Mouse (Mus musculus) CD4-positive, CD25-positive, alpha-beta regulatory T cell, adult 4 months (primary cell): ENCODE measurements around the gene Adamts4. TPM values are rescaled to one million over a fixed set of nuclear protein-coding genes. Genes with fewer than 3 reads are reported as not detected.
A peak's percentile ranks its signal among the peaks of the same experiment; 100 is the strongest.

Experiments used
- ATAC-seq: one replicate; pipeline ENCODE4 v1.8.0; 2017
- polyA plus RNA-seq, 2 experiments: library from polyadenylated mRNA; unstranded; fragments of 100-300 nt; shearing (Covaris generic); gene quantifications; one replicate each; pipeline ENCODE4 v1.2.1; 2017

Adamts4 gene
- polyA plus RNA-seq = under 1 TPM in 1 of 2 experiments, not detected in 1; 0.13 TPM

- no peak for ATAC-seq
These were observed at the start of gene Adamts4 for GRCm38 (mm10) chr1:171249913-171250600. Gene Adamts4 (plus strand): TSS chr1:171250421.

- no peak for ATAC-seq
These were observed 49.5 kb upstream of the Adamts4 start for GRCm38 (mm10) chr1:171200769-171201168.

GRCm38 (mm10) chr1:171203471-171204248, 46.6 kb upstream of the Adamts4 start:
- no peak for ATAC-seq

- ATAC-seq = no peak
These were observed 46.0 kb upstream of the Adamts4 start for GRCm38 (mm10) chr1:171204249-171204644.

- no peak for ATAC-seq
These were observed 44.3 kb upstream of the Adamts4 start for GRCm38 (mm10) chr1:171205704-171206493.

- no peak for ATAC-seq
These were observed 40.8 kb upstream of the Adamts4 start for GRCm38 (mm10) chr1:171209409-171209808.

GRCm38 (mm10) chr1:171212854-171213253, 37.4 kb upstream of the Adamts4 start:
- ATAC-seq = no peak

- no peak for ATAC-seq
These were observed 36.3 kb upstream of the Adamts4 start, which contains the start of gene Nr1i3 for GRCm38 (mm10) chr1:171213801-171214496. Gene Nr1i3 (plus strand): TSS chr1:171213970.

- ATAC-seq = no peak
These were observed 33.8 kb upstream of the Adamts4 start for GRCm38 (mm10) chr1:171216241-171216955.

- ATAC-seq = peak; percentile 16
These were observed 29.4 kb upstream of the Adamts4 start for GRCm38 (mm10) chr1:171220871-171221270.

- no peak for ATAC-seq
These were observed 28.7 kb upstream of the Adamts4 start for GRCm38 (mm10) chr1:171221281-171222193.

- ATAC-seq = peak; percentile 97
These were observed 27.7 kb upstream of the Adamts4 start, which contains the start of gene Tomm40l for GRCm38 (mm10) chr1:171222238-171223155. Gene Tomm40l (minus strand): TSS chr1:171222514.

GRCm38 (mm10) chr1:171223168-171223567, 27.1 kb upstream of the Adamts4 start:
- no peak for ATAC-seq

- no peak for ATAC-seq
These were observed 26.4 kb upstream of the Adamts4 start for GRCm38 (mm10) chr1:171223796-171224195.

GRCm38 (mm10) chr1:171224857-171225256, 25.4 kb upstream of the Adamts4 start, which contains the start of gene Apoa2:
Gene Apoa2 (plus strand): TSS chr1:171225054.
- no peak for ATAC-seq

GRCm38 (mm10) chr1:171226780-171227179, 23.4 kb upstream of the Adamts4 start:
- ATAC-seq = no peak

- ATAC-seq = no peak
These were observed 22.3 kb upstream of the Adamts4 start for GRCm38 (mm10) chr1:171227879-171228278.

- no peak for ATAC-seq
These were observed 20.5 kb upstream of the Adamts4 start for GRCm38 (mm10) chr1:171229750-171230149.

GRCm38 (mm10) chr1:171230215-171230614, 20.0 kb upstream of the Adamts4 start:
- ATAC-seq = no peak
